Mouse (Mus musculus): ENCODE data around the gene Tmub2.

DNA sequence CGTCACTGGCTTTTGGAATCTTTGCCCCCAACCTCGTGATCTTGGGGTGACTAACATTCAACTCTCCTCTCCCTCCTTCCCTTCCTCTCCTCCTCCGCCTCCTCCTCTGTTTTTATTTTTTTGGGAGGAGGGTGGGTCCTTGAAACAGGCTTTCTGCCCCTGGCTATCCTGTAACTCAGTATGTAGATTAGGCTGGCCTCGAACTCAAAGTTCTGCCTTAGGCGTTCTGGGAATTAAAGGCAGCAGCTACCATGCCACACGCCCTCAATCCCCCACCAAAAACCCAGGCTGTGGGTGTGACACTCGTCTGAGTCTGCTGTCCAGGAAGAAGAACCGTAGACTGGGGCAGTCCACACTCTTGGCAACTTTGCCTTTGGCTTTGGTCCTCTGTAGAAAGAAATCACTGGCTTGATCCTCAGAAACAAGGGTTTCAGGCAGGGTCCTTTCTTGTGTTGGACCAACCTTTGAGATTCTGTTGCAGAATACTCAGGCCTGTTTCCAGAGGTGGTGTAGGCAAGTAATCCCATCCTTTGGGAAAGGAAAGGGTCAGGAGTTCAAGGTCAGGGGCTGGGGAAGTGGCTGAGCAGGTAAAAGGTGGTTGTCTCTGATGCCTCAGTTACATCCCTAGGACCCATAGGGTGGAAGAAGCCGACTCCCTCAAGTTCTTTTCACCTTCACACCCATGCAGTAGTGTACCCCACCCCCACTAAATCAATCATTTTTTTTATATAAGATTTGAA lies 35.2 kb upstream of the Tmub2 start:
- TF ChIP-seq GATA1 (IDR thresholded peaks at IDR 0.05; ENCODE audit: borderline replicate concordance, low read length) (no peak), FLI1 (IDR thresholded peaks at IDR 0.05; ENCODE audit: low read length) (no peak)
